Mouse (Mus musculus): ENCODE measurements around the gene Syngr2. TPM values are rescaled to one million over a fixed set of nuclear protein-coding genes. Genes with fewer than 3 reads are reported as not detected.
A peak's percentile ranks its signal among the peaks of the same experiment; 100 is the strongest.

Gene Syngr2
- polyA plus RNA-seq, 1 experiment from 2014 or later, result 30.4 TPM

DNA sequence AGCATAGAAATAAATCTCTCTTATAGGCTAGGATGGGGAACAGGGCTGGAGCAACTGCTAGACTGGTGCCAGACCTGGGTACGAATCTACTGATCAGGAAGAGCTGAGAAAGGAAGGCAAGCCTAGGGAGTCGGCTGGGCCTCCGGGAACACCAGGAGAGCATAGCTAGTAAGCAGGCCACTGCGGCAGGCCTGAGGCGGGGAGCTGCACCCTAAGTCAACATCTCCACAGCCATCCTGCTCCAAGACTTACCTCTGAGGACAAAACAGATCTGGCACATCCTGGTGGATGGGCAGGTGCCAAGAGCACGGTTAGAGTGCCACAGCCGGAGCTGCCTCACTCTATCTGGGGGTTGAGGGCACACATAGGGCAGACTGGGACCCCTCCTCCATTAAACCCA lies 10.7 kb downstream of the Syngr2 start:
- no peaks in the 10 kb centered on the region; the same call in 1 of the 2 replicates for H3K36me3 ChIP-seq (replicated peaks; ENCODE audit: control insufficient read depth, insufficient read depth, low read depth, low read length)
- DNase-seq (ENCODE audit: low spot score), result no peak
- WGBS, result 95% methylated on average over 7 of the region's 7 CpGs

DNA sequence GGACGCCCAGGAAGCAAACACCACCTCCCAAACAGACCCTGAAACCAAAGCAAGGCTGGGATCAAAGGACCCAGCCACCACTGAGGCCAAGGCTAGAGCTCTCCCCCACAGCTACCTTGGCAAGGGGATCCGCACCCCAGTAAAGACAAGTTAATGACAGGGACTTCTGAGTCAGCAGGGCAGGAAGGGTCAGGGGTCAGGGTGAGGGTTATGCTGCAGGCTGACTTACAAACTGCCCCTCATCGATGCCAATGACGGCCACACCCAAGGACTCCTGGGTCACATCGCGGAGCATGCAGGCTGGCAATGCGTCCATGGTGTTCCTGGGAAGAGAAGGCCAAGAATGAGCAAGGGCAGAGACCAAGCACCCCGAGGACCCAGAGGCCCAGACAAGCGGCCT lies 12.4 kb downstream of the Syngr2 start:
- H3K4me2 ChIP-seq (ENCODE audit: low read depth, low read length), result no peak overlapping the region
- no peak overlapping the region for H3K27ac ChIP-seq (replicated peaks; ENCODE audit: low read depth, low read length)
- no peak for ATAC-seq (replicated peaks; ENCODE audit: insufficient number of reproducible peaks, low FRiP score, low TSS enrichment, low read depth)
- WGBS, result 83% methylated on average over 9 of the region's 9 CpGs
- DNase-seq (ENCODE audit: low spot score), result no peak
- H3K4me1 ChIP-seq (ENCODE audit: control insufficient read depth, insufficient read depth, low read length), result peaks cover 3% of the 10 kb centered on the region
- H3K36me3 ChIP-seq (replicated peaks; ENCODE audit: control insufficient read depth, insufficient read depth, low read depth, low read length), result no peaks in the 10 kb centered on the region; the same call in 1 of the 2 replicates
- H3K9me3 ChIP-seq (replicated peaks; ENCODE audit: control insufficient read depth, low read length), result no peaks in the 10 kb centered on the region
- no peak overlapping the region for H3K9ac ChIP-seq (replicated peaks; ENCODE audit: low read length)
- no peaks in the 10 kb centered on the region for H3K27me3 ChIP-seq (ENCODE audit: control insufficient read depth, insufficient read depth, low read length)
- no peak overlapping the region for H3K4me3 ChIP-seq (ENCODE audit: low read depth, low read length)

More for the DNA sequence above, 10.7 kb downstream of the Syngr2 start:
- Histone ChIP-seq H3K27ac (replicated peaks; ENCODE audit: low read depth, low read length) (no peak overlapping the region), H3K9me3 (replicated peaks; ENCODE audit: control insufficient read depth, low read length) (no peaks in the 10 kb centered on the region), H3K4me2 (ENCODE audit: low read depth, low read length) (no peak overlapping the region), H3K9ac (replicated peaks; ENCODE audit: low read length) (no peak overlapping the region), H3K27me3 (ENCODE audit: control insufficient read depth, insufficient read depth, low read length) (no peaks in the 10 kb centered on the region), H3K4me3 (ENCODE audit: low read depth, low read length) (no peak overlapping the region), H3K4me1 (ENCODE audit: control insufficient read depth, insufficient read depth, low read length) (no peaks in the 10 kb centered on the region; the same call in 1 of the 2 replicates)
- no peak for ATAC-seq (replicated peaks; ENCODE audit: insufficient number of reproducible peaks, low FRiP score, low TSS enrichment, low read depth)

DNA sequence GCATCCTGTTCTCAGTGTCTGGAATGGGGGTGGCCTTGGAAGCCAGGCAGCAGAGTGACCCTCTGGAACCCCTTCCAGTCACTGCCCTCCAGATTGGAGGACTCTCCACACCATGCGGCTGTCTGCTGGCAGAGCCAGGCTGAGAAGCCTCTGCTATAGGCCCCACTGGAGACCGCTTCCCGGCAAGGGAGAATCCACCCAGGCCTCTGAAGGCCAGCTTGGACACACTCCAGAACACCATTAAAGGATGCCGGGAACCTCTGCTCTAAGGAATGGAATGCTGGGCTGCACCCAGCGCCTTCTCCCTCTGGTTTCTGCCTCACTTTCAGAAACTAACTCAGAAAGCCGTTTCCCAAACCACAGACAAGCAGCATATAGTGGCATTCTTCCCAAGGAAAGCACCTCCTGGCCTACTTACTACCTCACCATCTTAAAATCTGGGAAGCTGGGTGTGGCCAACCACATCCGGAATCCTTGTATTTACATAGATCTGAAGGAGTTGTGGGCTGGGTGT lies 13.3 kb downstream of the Syngr2 start:
- H3K4me3 ChIP-seq (ENCODE audit: low read depth, low read length), result no peak overlapping the region
- no peak overlapping the region for H3K27ac ChIP-seq (replicated peaks; ENCODE audit: low read depth, low read length)
- H3K4me1 ChIP-seq (ENCODE audit: control insufficient read depth, insufficient read depth, low read length), result peaks cover 3% of the 10 kb centered on the region
- H3K4me2 ChIP-seq (ENCODE audit: low read depth, low read length), result no peak overlapping the region
- H3K36me3 ChIP-seq (replicated peaks; ENCODE audit: control insufficient read depth, insufficient read depth, low read depth, low read length), result no peaks in the 10 kb centered on the region; the same call in 1 of the 2 replicates
- H3K9ac ChIP-seq (replicated peaks; ENCODE audit: low read length), result no peak overlapping the region
- ATAC-seq (replicated peaks; ENCODE audit: insufficient number of reproducible peaks, low FRiP score, low TSS enrichment, low read depth), result no peak
- H3K9me3 ChIP-seq (replicated peaks; ENCODE audit: control insufficient read depth, low read length), result no peaks in the 10 kb centered on the region
- no peaks in the 10 kb centered on the region for H3K27me3 ChIP-seq (ENCODE audit: control insufficient read depth, insufficient read depth, low read length)
- 95% methylated on average over 7 of the region's 7 CpGs for WGBS
- no peak for DNase-seq (ENCODE audit: low spot score)

DNA sequence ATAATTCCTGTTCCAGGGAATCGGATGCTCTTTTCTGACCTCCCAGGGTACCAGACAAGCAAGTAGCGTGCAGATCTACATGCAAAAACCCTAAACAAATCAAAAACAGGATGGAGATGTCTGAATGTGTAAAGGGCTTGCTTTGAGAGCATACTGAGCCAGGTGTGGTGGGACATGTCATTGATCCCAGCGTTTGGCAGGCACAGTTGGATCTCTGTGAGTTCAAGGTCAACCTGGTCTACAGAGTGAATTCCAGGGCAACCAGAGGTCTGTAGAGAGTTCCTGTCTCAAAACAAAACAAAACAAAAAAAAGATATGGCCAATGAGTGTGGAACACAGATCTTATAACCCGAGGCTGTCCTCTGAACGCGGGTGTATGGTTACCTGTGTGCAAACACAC lies 13.9 kb downstream of the Syngr2 start:
- Histone ChIP-seq H3K4me3 (ENCODE audit: low read depth, low read length) (no peak overlapping the region), H3K36me3 (replicated peaks; ENCODE audit: control insufficient read depth, insufficient read depth, low read depth, low read length) (no peaks in the 10 kb centered on the region; the same call in 1 of the 2 replicates), H3K4me2 (ENCODE audit: low read depth, low read length) (no peak overlapping the region), H3K27me3 (ENCODE audit: control insufficient read depth, insufficient read depth, low read length) (no peaks in the 10 kb centered on the region), H3K9ac (replicated peaks; ENCODE audit: low read length) (no peak overlapping the region), H3K4me1 (ENCODE audit: control insufficient read depth, insufficient read depth, low read length) (peaks cover 3% of the 10 kb centered on the region), H3K27ac (replicated peaks; ENCODE audit: low read depth, low read length) (no peak overlapping the region), H3K9me3 (replicated peaks; ENCODE audit: control insufficient read depth, low read length) (no peaks in the 10 kb centered on the region)
- no peak for ATAC-seq (replicated peaks; ENCODE audit: insufficient number of reproducible peaks, low FRiP score, low TSS enrichment, low read depth)
- 88% methylated on average over 6 of the region's 6 CpGs for WGBS
- DNase-seq (ENCODE audit: low spot score), result no peak

DNA sequence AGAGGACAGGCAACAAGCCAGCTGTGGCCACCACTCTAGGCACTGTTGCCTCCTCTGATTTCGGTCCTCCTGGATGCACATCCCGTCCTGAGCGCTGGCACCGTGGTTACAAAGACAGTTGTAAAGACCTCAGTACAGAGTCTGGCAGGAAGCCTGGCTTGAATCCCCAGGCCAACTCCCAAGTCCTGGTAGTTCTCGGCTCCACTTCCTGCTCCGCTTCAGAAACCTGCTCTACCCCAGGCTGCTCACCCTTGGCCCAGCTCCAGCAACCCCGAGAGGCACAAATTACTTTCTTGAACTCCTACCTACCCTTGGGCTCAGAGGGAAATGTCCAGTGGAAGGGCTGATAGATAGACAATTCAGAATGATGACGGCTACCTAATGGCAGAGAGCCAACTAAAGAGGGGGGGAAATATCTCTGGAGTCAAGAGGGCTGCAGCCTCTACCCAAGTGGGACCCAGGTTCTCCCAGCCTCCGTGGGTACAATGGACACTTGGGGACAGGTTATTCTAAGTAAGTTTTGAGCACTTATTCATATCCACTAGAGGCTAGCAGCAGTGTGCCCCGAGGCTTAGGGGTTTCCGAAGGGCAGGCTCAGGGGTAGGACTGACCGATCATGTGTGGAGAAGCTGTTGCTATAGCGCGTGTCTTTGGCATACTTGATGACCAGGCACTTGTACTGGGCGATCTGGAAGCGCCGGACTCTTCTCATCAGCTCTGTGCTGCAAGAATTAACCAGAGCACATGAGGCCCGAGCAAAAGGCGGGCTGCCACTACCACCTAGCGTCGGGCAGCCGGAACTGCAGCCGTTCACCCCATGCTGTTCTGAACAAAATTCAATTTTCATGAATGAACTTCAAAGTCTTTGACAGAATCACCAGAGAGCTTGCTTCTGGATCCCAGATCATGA lies 14.8 kb downstream of the Syngr2 start:
- Histone ChIP-seq H3K4me3 (ENCODE audit: low read depth, low read length) (peak overlapping the region; percentile 67), H3K9ac (replicated peaks; ENCODE audit: low read length) (peak overlapping the region; percentile 81), H3K4me1 (ENCODE audit: control insufficient read depth, insufficient read depth, low read length) (peaks cover 3% of the 10 kb centered on the region), H3K36me3 (replicated peaks; ENCODE audit: control insufficient read depth, insufficient read depth, low read depth, low read length) (no peaks in the 10 kb centered on the region; the same call in 1 of the 2 replicates), H3K27ac (replicated peaks; ENCODE audit: low read depth, low read length) (no peak overlapping the region; the same call in 1 of the 2 replicates), H3K27me3 (ENCODE audit: control insufficient read depth, insufficient read depth, low read length) (no peaks in the 10 kb centered on the region), H3K9me3 (replicated peaks; ENCODE audit: control insufficient read depth, low read length) (no peaks in the 10 kb centered on the region), H3K4me2 (ENCODE audit: low read depth, low read length) (peak overlapping the region; percentile 62)
- 28% methylated on average over 23 of the region's 23 CpGs for WGBS
- DNase-seq (ENCODE audit: low spot score) (peak; percentile 90), ATAC-seq (replicated peaks; ENCODE audit: insufficient number of reproducible peaks, low FRiP score, low TSS enrichment, low read depth) (peak; percentile 47; the same call in 1 of the 2 replicates)

DNA sequence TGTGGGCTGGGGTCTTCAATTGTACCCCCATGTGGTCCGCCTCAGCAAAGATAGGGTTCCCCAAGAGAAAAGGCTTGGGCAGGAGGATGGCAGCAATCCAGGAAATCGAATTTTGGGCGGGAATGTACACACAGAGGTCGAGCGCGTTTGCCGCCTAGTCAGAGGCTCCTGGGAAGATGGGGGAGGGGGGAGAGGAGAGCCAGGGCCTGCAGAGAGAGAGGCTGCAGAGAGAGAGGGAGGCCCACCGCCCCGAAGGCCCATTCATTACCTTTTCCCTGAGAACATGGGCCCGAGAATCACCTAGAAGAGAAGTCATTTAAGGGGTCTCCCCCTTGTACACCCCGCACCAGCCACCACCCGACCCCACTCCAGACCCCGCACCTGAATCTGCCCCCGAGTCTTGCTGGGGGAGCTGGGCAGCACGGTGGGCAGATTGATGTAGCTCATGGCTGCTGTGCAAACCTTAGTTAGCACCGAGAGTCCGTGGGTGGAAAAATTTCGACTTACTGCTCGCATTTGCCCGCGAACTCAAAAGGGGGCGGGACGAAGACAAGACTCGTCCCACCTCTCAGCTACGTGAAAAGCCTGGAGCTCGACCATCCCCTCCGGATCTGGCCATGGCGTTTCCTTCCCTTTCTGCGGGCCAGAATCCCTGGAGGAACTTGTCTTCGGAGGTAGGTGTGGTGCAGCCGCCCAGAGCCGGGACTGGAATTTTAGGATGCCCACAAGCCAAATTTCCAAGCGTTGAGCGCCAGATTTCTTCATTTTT lies 16.0 kb downstream of the Syngr2 start, which contains the start of the genes Afmid and Tk1:
Gene Afmid, plus strand, starts transcription at position 592 of the 769 bp plus-strand sequence.
Gene Tk1, minus strand, starts transcription at position 760 of the 769 bp plus-strand sequence.
- ATAC-seq (replicated peaks; ENCODE audit: insufficient number of reproducible peaks, low FRiP score, low TSS enrichment, low read depth) (peak; percentile 45), DNase-seq (ENCODE audit: low spot score) (peak; percentile 94)
- peaks cover 3% of the 10 kb centered on the region for H3K4me1 ChIP-seq (ENCODE audit: control insufficient read depth, insufficient read depth, low read length)
- no peaks in the 10 kb centered on the region; the same call in 1 of the 2 replicates for H3K36me3 ChIP-seq (replicated peaks; ENCODE audit: control insufficient read depth, insufficient read depth, low read depth, low read length)
- H3K4me3 ChIP-seq (ENCODE audit: low read depth, low read length), result peak within 1 kb of the TSS; percentile 67
- H3K9me3 ChIP-seq (replicated peaks; ENCODE audit: control insufficient read depth, low read length), result no peaks in the 10 kb centered on the region
- H3K4me2 ChIP-seq (ENCODE audit: low read depth, low read length), result peak within 1 kb of the TSS; percentile 62
- H3K9ac ChIP-seq (replicated peaks; ENCODE audit: low read length), result peak within 1 kb of the TSS; percentile 81
- H3K27me3 ChIP-seq (ENCODE audit: control insufficient read depth, insufficient read depth, low read length), result no peaks in the 10 kb centered on the region
- peak within 1 kb of the TSS; percentile 89 for H3K27ac ChIP-seq (replicated peaks; ENCODE audit: low read depth, low read length)
- WGBS, result 0% methylated on average over 34 of the region's 34 CpGs

DNA sequence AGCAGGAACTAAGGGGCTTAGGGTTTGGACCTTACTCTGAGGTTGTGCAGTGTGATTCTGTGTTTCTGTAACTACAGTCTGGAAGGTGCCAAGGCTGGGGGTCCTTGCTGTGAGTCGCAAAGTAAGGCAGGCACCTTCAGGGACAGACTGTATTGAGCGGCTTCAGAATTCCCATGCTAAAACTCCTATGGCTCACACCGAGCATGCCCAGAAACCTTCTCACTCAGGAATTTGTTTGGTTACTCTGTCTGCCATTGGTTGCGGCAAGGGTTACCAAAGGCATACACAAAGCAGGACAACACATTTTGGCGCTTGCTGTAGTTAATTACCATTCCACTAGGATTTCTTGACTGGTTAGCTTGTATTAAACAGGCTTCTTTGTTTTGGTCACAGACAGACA lies 16.7 kb downstream of the Syngr2 start:
- no peaks in the 10 kb centered on the region for H3K9me3 ChIP-seq (replicated peaks; ENCODE audit: control insufficient read depth, low read length)
- H3K9ac ChIP-seq (replicated peaks; ENCODE audit: low read length), result peak overlapping the region; percentile 81
- H3K4me1 ChIP-seq (ENCODE audit: control insufficient read depth, insufficient read depth, low read length), result peaks cover 3% of the 10 kb centered on the region
- H3K27me3 ChIP-seq (ENCODE audit: control insufficient read depth, insufficient read depth, low read length), result no peaks in the 10 kb centered on the region
- no peak; the same call in 1 of the 2 replicates for ATAC-seq (replicated peaks; ENCODE audit: insufficient number of reproducible peaks, low FRiP score, low TSS enrichment, low read depth)
- H3K4me2 ChIP-seq (ENCODE audit: low read depth, low read length), result peak overlapping the region; percentile 62
- peak; percentile 63 for DNase-seq (ENCODE audit: low spot score)
- H3K36me3 ChIP-seq (replicated peaks; ENCODE audit: control insufficient read depth, insufficient read depth, low read depth, low read length), result no peaks in the 10 kb centered on the region; the same call in 1 of the 2 replicates
- WGBS, result 4% methylated on average over 5 of the region's 5 CpGs
- H3K4me3 ChIP-seq (ENCODE audit: low read depth, low read length), result peak overlapping the region; percentile 67
- peak overlapping the region; percentile 89 for H3K27ac ChIP-seq (replicated peaks; ENCODE audit: low read depth, low read length)

Data from embryonic facial prominence, embryonic 11.5 days (tissue).